Mouse (Mus musculus) fibroblast of lung, adult 2 months (primary cell): ENCODE measurements at regions not wholly inside any gene's neighbourhood (a gene's known extent, or its start where the extent isn't known, plus 50 kb on each side); places are given as distances from the start of the nearest gene placed in this dataset.

Source experiments
- DNase-seq: peaks from one replicate; pipeline ENCODE4 v3.0.0-alpha.2; 2011; ENCODE audit warnings: low read depth

- DNase-seq = no peak
Measured at GRCm38 (mm10) chr7:124857106-124857505, 587.4 kb upstream of the Kdm8 start.

- DNase-seq = no peak
Measured at GRCm38 (mm10) chr7:124861397-124861796, 583.1 kb upstream of the Kdm8 start.

GRCm38 (mm10) chr7:124868133-124868603 is 576.3 kb upstream of the Kdm8 start:
- no peak for DNase-seq

- no peak for DNase-seq
Measured at GRCm38 (mm10) chr7:124868621-124869020, 575.9 kb upstream of the Kdm8 start.

- no peak for DNase-seq
Measured at GRCm38 (mm10) chr7:124880771-124881170, 563.7 kb upstream of the Kdm8 start.

- DNase-seq = no peak
Measured at GRCm38 (mm10) chr7:124907233-124907632, 537.2 kb upstream of the Kdm8 start.

- no peak for DNase-seq
Measured at GRCm38 (mm10) chr7:124907662-124908296, 536.7 kb upstream of the Kdm8 start.

GRCm38 (mm10) chr7:124914061-124914460 is 530.4 kb upstream of the Kdm8 start:
- DNase-seq = no peak

- no peak for DNase-seq
Measured at GRCm38 (mm10) chr7:124914479-124914878, 530.0 kb upstream of the Kdm8 start.

- no peak for DNase-seq
Measured at GRCm38 (mm10) chr7:124914972-124915371, 529.5 kb upstream of the Kdm8 start.

GRCm38 (mm10) chr7:124915637-124916036 is 528.8 kb upstream of the Kdm8 start:
- DNase-seq = no peak

GRCm38 (mm10) chr7:124917606-124918120 is 526.8 kb upstream of the Kdm8 start:
- DNase-seq = no peak

GRCm38 (mm10) chr7:124922806-124923205 is 521.7 kb upstream of the Kdm8 start:
- DNase-seq = no peak

- no peak for DNase-seq
Measured at GRCm38 (mm10) chr7:124933573-124933972, 510.9 kb upstream of the Kdm8 start.

- DNase-seq = no peak
Measured at GRCm38 (mm10) chr7:124939357-124939756, 505.1 kb upstream of the Kdm8 start.

GRCm38 (mm10) chr7:124941527-124941926 is 502.9 kb upstream of the Kdm8 start:
- no peak for DNase-seq

GRCm38 (mm10) chr7:124946424-124946823 is 498.1 kb upstream of the Kdm8 start:
- DNase-seq = no peak

GRCm38 (mm10) chr7:124957329-124957728 is 487.1 kb upstream of the Kdm8 start:
- no peak for DNase-seq

GRCm38 (mm10) chr7:124974870-124975488 is 469.5 kb upstream of the Kdm8 start:
- no peak for DNase-seq

GRCm38 (mm10) chr7:124989456-124989855 is 455.0 kb upstream of the Kdm8 start:
- DNase-seq = no peak

GRCm38 (mm10) chr7:124990695-124991094 is 453.8 kb upstream of the Kdm8 start:
- no peak for DNase-seq

- no peak for DNase-seq
Measured at GRCm38 (mm10) chr7:124996538-124996937, 447.9 kb upstream of the Kdm8 start.

- DNase-seq = no peak
Measured at GRCm38 (mm10) chr7:125000669-125001068, 443.8 kb upstream of the Kdm8 start.

- DNase-seq = no peak
Measured at GRCm38 (mm10) chr7:125005638-125006037, 438.8 kb upstream of the Kdm8 start.
